Mouse (Mus musculus) lung, adult 2 months (tissue): Measurements from ENCODE around the gene Zfp868.

Experiments
- CTCF ChIP-seq: fragments of 200-500 bp; IDR thresholded peaks from 2 replicates; pipeline ENCODE4 v1.5.1; 2011; ENCODE audit warnings: mild to moderate bottlenecking, low read length, control low read depth; ENCODE audit not compliant: insufficient read depth
- POLR2A ChIP-seq: fragments of 200-500 bp; IDR thresholded peaks from 2 replicates; pipeline ENCODE4 v1.6.1; 2011; ENCODE audit warnings: low read depth, mild to moderate bottlenecking, control low read depth, low read length, borderline replicate concordance; ENCODE audit errors: extremely low read depth

DNA sequence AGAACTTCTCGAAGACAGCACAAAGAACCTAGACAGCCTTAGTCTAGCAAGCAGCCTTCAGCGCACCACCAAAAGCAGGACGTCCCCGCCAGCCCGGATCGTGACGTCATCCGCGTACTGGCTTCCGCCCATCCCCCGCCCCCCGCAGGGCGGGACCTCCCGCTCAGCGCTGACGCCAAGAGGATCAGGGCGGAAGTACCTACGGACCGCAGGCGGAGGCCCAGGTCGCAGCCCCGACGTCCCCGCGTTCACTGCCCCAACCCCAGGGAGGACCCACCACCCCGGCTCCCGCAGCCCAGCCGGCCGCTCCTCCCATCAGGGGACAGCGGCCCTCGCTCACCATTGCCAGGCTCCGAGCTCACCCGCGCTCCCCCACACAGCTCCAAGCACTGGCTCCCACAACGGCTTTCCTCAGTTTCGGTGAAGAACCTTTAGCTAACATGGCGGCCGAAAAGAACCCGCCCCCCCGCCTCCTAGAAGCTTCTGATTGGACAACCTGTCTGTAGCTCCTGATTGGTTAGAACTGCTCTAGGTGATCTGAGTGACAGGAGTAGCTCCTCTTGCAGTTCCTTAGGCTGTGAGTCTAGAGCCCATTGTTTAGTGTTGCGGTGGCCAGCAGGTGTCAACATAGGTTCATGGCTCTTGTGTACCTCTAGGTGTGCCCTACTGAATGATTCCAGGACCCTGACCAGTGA lies at the start of gene Zfp868:
- peak; percentile 16; the same call in 1 of the 2 replicates for TF ChIP-seq CTCF
- TF ChIP-seq POLR2A, result peak; percentile 89
